Mouse (Mus musculus) olfactory bulb, adult 2 months (tissue): ENCODE measurements around the gene Fbxl17.

Experiments
- CTCF ChIP-seq: fragments of 200-500 bp; IDR thresholded peaks from 2 replicates; pipeline ENCODE4 v1.5.1; 2012; ENCODE audit warnings: low read depth, mild to moderate bottlenecking, low read length, moderate library complexity; ENCODE audit not compliant: insufficient read depth
- POLR2A ChIP-seq: fragments of 200-500 bp; IDR thresholded peaks from 2 replicates; pipeline ENCODE4 v1.6.1; 2012; ENCODE audit warnings: mild to moderate bottlenecking, low read depth, low read length, moderate library complexity; ENCODE audit not compliant: insufficient read depth

DNA sequence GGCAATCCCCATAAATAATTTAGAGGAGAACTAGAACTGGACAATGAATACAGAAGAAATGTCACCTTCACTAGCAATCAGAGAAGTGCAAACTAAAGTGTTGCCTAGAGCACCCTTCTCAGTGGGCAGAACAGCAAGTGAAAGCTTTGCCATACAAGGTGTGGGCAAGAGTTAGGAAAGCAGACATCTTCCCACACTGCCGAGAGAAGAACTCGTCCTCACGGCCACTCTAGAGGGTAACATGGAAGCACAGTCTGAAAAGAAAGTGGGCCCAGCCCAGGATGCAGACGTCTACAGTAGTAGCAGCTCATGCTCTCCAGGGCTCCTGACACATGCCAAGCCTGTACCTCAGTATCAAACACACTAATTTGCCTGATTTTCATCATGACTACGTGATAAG is 387.0 kb downstream of the Fbxl17 start:
- no peak for TF ChIP-seq POLR2A
- no peak for TF ChIP-seq CTCF
